Mouse (Mus musculus): ENCODE data around the gene Cpsf3. TPM values are rescaled to one million over a fixed set of nuclear protein-coding genes. Genes with fewer than 3 reads are reported as not detected.

The Cpsf3 gene
- polyA plus RNA-seq, 1 experiment = 58.0 TPM

DNA sequence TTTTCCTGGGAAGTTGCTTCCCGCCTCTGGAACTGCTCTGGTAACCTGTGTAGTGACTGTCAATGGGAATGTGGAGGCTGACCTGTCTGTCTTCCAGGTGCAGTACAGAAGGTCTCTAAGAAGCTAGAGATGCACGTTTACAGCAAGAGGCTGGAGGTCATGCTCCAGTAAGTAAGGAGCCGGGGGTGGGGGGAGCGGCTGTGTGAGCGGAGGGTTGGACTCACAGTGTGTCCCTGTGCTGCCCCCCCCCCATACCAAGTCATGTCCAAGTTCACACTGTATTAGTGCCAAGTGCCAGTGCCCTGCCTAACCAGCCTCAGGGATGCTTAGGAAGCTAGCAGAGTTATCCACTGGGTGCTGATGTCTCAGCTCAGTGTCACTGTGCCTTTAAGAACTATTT, 27.0 kb downstream of the Cpsf3 start:
- no peak overlapping the region for H3K27ac ChIP-seq (ENCODE audit: insufficient read depth, low read length)
- TF ChIP-seq POLR2A (IDR thresholded peaks at IDR 0.05; ENCODE audit: extremely low read depth, insufficient read depth, low read length) (no peak), CTCF (IDR thresholded peaks at IDR 0.05; ENCODE audit: extremely low read depth, insufficient read depth, low read length) (no peak)
- H3K4me1 ChIP-seq (ENCODE audit: control insufficient read depth, insufficient read depth, low read length) = no peaks in the 10 kb centered on the region; the same call in 1 of the 2 replicates
- H3K4me3 ChIP-seq (ENCODE audit: insufficient read depth, low read length) = no peak overlapping the region

GRCm38 (mm10) chr12:21315923-21316868, 31.0 kb downstream of the Cpsf3 start, which contains the start of gene Iah1:
Gene Iah1, plus strand, starts transcription at chr12:21316389.
- H3K27ac ChIP-seq (ENCODE audit: insufficient read depth, low read length) = peak within 1 kb of the TSS; percentile 74

GRCm38 (mm10) chr12:21316869-21317265, 31.7 kb downstream of the Cpsf3 start:
- TF ChIP-seq CTCF (IDR thresholded peaks at IDR 0.05; ENCODE audit: extremely low read depth, insufficient read depth, low read length) (no peak), POLR2A (IDR thresholded peaks at IDR 0.05; ENCODE audit: extremely low read depth, insufficient read depth, low read length) (no peak)
- Histone ChIP-seq H3K27ac (ENCODE audit: insufficient read depth, low read length) (no peak overlapping the region), H3K4me1 (ENCODE audit: control insufficient read depth, insufficient read depth, low read length) (no peaks in the 10 kb centered on the region; the same call in 1 of the 2 replicates), H3K4me3 (ENCODE audit: insufficient read depth, low read length) (peak overlapping the region; percentile 41; the same call in 1 of the 2 replicates)

More at GRCm38 (mm10) chr12:21315923-21316868, 31.0 kb downstream of the Cpsf3 start, which contains the start of gene Iah1:
- TF ChIP-seq POLR2A (IDR thresholded peaks at IDR 0.05; ENCODE audit: extremely low read depth, insufficient read depth, low read length) = peak; percentile 67; the same call in 1 of the 2 replicates
- no peak for TF ChIP-seq CTCF (IDR thresholded peaks at IDR 0.05; ENCODE audit: extremely low read depth, insufficient read depth, low read length)
- Histone ChIP-seq H3K4me1 (ENCODE audit: control insufficient read depth, insufficient read depth, low read length) (no peaks in the 10 kb centered on the region; the same call in 1 of the 2 replicates), H3K4me3 (ENCODE audit: insufficient read depth, low read length) (peak within 1 kb of the TSS; percentile 41)

GRCm38 (mm10) chr12:21318143-21318895, 33.1 kb downstream of the Cpsf3 start:
- no peak for TF ChIP-seq POLR2A (IDR thresholded peaks at IDR 0.05; ENCODE audit: extremely low read depth, insufficient read depth, low read length)
- peak; percentile 60 for TF ChIP-seq CTCF (IDR thresholded peaks at IDR 0.05; ENCODE audit: extremely low read depth, insufficient read depth, low read length)
- Histone ChIP-seq H3K4me3 (ENCODE audit: insufficient read depth, low read length) (no peak overlapping the region), H3K4me1 (ENCODE audit: control insufficient read depth, insufficient read depth, low read length) (no peaks in the 10 kb centered on the region; the same call in 1 of the 2 replicates), H3K27ac (ENCODE audit: insufficient read depth, low read length) (no peak overlapping the region)

DNA sequence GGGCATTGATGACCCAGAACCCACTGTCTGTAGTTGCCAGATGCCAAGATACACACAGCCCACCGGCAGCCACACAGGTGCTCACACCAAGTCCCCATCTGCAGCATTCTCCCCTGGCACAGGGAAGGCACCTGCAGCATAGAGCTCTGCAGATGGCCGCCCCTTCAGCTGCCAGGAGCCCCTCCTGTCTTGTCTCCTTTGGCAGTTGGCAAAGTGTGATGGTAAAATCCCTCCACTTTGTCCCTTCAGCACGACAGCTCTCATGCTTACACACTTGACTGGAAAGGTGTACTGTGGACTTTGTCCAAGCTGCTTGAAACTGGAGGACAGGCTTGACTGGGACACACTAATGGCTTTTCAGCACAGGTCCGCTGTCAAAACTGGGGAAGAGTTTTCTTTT, 35.1 kb downstream of the Cpsf3 start:
- TF ChIP-seq POLR2A (IDR thresholded peaks at IDR 0.05; ENCODE audit: extremely low read depth, insufficient read depth, low read length) (no peak), CTCF (IDR thresholded peaks at IDR 0.05; ENCODE audit: extremely low read depth, insufficient read depth, low read length) (no peak)
- Histone ChIP-seq H3K4me3 (ENCODE audit: insufficient read depth, low read length) (no peak overlapping the region), H3K4me1 (ENCODE audit: control insufficient read depth, insufficient read depth, low read length) (no peaks in the 10 kb centered on the region; the same call in 1 of the 2 replicates), H3K27ac (ENCODE audit: insufficient read depth, low read length) (no peak overlapping the region)

GRCm38 (mm10) chr12:21321170-21321569, 36.0 kb downstream of the Cpsf3 start:
- Histone ChIP-seq H3K4me1 (ENCODE audit: control insufficient read depth, insufficient read depth, low read length) (no peaks in the 10 kb centered on the region; the same call in 1 of the 2 replicates), H3K27ac (ENCODE audit: insufficient read depth, low read length) (no peak overlapping the region), H3K4me3 (ENCODE audit: insufficient read depth, low read length) (no peak overlapping the region)
- TF ChIP-seq POLR2A (IDR thresholded peaks at IDR 0.05; ENCODE audit: extremely low read depth, insufficient read depth, low read length) (no peak), CTCF (IDR thresholded peaks at IDR 0.05; ENCODE audit: extremely low read depth, insufficient read depth, low read length) (no peak)

DNA sequence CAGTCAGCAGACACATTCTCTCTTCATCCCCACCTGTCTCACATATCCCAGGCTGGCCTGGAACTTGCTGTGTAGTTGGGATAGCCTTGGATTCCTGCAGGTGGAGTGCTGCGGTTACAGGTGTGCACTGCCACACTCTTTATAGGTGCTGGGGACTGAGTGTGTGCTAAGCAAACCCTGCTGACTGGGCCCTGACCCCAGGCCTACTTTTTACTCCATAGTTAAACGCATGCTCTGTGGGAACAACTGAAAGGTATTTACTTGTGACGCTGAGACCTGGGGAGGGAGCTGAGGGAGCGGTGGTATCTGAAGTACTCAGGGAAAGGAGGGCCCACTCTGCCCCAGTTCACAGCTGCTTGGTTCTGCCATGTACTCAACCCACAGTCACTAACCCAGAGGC, 37.1 kb downstream of the Cpsf3 start:
- no peak overlapping the region for H3K4me3 ChIP-seq (ENCODE audit: insufficient read depth, low read length)
- H3K4me1 ChIP-seq (ENCODE audit: control insufficient read depth, insufficient read depth, low read length) = no peaks in the 10 kb centered on the region; the same call in 1 of the 2 replicates
- TF ChIP-seq CTCF (IDR thresholded peaks at IDR 0.05; ENCODE audit: extremely low read depth, insufficient read depth, low read length) = no peak
- no peak for TF ChIP-seq POLR2A (IDR thresholded peaks at IDR 0.05; ENCODE audit: extremely low read depth, insufficient read depth, low read length)

GRCm38 (mm10) chr12:21322856-21323255, 37.7 kb downstream of the Cpsf3 start:
- TF ChIP-seq CTCF (IDR thresholded peaks at IDR 0.05; ENCODE audit: extremely low read depth, insufficient read depth, low read length) (no peak), POLR2A (IDR thresholded peaks at IDR 0.05; ENCODE audit: extremely low read depth, insufficient read depth, low read length) (no peak)
- Histone ChIP-seq H3K4me3 (ENCODE audit: insufficient read depth, low read length) (no peak overlapping the region), H3K4me1 (ENCODE audit: control insufficient read depth, insufficient read depth, low read length) (no peaks in the 10 kb centered on the region), H3K27ac (ENCODE audit: insufficient read depth, low read length) (no peak overlapping the region)

More for the DNA sequence above, 37.1 kb downstream of the Cpsf3 start:
- H3K27ac ChIP-seq (ENCODE audit: insufficient read depth, low read length) = no peak overlapping the region

GRCm38 (mm10) chr12:21324101-21324500, 38.9 kb downstream of the Cpsf3 start:
- TF ChIP-seq CTCF (IDR thresholded peaks at IDR 0.05; ENCODE audit: extremely low read depth, insufficient read depth, low read length) (no peak), POLR2A (IDR thresholded peaks at IDR 0.05; ENCODE audit: extremely low read depth, insufficient read depth, low read length) (no peak)

More at GRCm38 (mm10) chr12:21324101-21324500, 38.9 kb downstream of the Cpsf3 start:
- no peak overlapping the region for H3K4me3 ChIP-seq (ENCODE audit: insufficient read depth, low read length)
- no peaks in the 10 kb centered on the region for H3K4me1 ChIP-seq (ENCODE audit: control insufficient read depth, insufficient read depth, low read length)
- H3K27ac ChIP-seq (ENCODE audit: insufficient read depth, low read length) = no peak overlapping the region

All from cortical plate, adult 2 months (tissue).